Mouse (Mus musculus) cerebellum, adult 2 months (tissue): ENCODE results near the gene Abca14.

Experiments
- CTCF ChIP-seq: fragments of 200-500 bp; IDR thresholded peaks from 2 replicates; pipeline ENCODE4 v1.5.1; 2011; ENCODE audit warnings: low read depth, mild to moderate bottlenecking, control low read depth, low read length, moderate library complexity, borderline replicate concordance; ENCODE audit not compliant: insufficient read depth
- POLR2A ChIP-seq: fragments of 200-500 bp; IDR thresholded peaks from 2 replicates; pipeline ENCODE4 v1.6.1; 2011; ENCODE audit warnings: low read length, control low read depth, borderline replicate concordance; ENCODE audit not compliant: insufficient read depth

- no peak for TF ChIP-seq CTCF
- TF ChIP-seq POLR2A = no peak
Measured at GRCm38 (mm10) chr7:120189369-120190149, 14.2 kb upstream of the Abca14 start.
